Mouse (Mus musculus): ENCODE measurements around the gene Gm29866.
"Not testable (repeated sequence)": the region's sequence is repeated elsewhere in the genome, so short reads cannot be mapped to it uniquely, and the experiment has no call there.

Gm29866 gene

DNA sequence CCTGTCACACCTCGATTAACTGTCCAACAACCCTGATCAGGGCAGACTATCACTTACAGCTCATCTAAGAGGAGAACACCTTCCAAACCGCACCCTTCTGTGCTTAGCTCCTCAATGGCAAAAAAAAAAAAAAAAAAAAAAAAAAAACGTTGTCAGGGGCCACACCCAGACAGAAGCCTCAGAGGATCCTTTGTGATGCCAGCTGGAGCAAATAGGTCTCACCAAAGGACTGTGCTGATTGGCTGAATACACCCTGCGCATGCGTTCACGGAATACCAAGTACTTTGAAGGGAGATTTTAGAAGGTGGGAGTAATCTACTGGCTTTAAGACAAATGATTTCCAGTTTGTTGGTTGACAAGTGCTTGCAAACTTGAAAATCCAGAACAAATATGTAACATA, at the start of gene Gm29866:
Gene Gm29866 (minus strand): TSS at position 101 of the 400 bp plus-strand sequence.
- not testable (repeated sequence) for DNase-seq (ENCODE audit: low spot score)
